Mouse (Mus musculus): Measurements from ENCODE around the gene Kcnab1.

DNA sequence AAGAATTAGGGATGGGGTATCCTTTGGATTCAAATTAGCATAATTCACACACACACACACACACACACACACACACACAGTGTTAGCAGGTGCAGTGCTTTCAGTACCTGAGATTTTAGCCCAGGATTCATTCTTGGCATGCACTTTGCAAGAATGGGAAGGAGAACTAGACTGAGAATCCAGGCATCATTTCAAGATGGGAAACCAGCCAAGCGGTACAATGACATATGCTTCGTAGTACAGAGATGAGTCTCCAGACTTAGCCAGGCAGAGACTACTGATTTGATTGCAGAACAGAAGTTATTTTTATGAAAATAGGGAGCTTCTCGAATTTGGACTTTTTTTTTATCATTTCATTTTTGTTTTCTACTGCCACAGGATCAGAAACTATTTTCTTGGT lies 15.8 kb downstream of the Kcnab1 start:
- TF ChIP-seq CTCF (IDR thresholded peaks at IDR 0.05; ENCODE audit: low read depth) (no peak), EP300 (optimal IDR thresholded peaks at IDR 0.05) (no peak)

Data from stomach, postnatal 0 days (tissue).